Mouse (Mus musculus): ENCODE measurements at regions not wholly inside any gene's neighbourhood (a gene's known extent, or its start where the extent isn't known, plus 50 kb on each side); places are given as distances from the start of the nearest gene placed in this dataset.

DNA sequence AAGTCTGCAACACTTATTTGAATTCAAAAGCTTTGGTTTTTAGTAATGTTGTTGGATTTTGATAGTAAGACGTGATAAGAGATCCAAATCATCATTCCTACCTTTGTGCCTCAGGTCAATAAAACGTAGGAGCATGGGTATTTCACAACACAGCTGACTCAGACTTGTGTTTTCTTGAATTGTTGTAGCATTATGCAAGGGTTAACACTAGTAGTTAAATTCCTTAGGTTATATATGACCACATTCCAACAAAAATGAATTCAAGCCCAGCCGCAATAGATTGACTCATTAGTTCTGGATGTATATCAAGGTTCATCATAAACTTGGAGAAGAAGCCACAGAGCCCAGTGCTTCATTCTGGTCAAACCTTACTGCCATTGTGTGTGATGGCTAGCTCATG lies 56.1 kb upstream of the Dcbld2 start:
- TF ChIP-seq POLR2A (IDR thresholded peaks at IDR 0.05; ENCODE audit: borderline replicate concordance, insufficient read depth, low read length) (no peak), CTCF (IDR thresholded peaks at IDR 0.05; ENCODE audit: borderline replicate concordance, insufficient read depth, low read depth, low read length) (no peak)
